Mouse (Mus musculus): ENCODE data around the gene Sh3gl2.

GRCm38 (mm10) chr4:85385241-85385640 is 180.3 kb downstream of the Sh3gl2 start:
- TF ChIP-seq CTCF (IDR thresholded peaks at IDR 0.05; ENCODE audit: low read depth, low read length), result no peak
- no peak for TF ChIP-seq POLR2A (IDR thresholded peaks at IDR 0.05; ENCODE audit: borderline replicate concordance, low read depth, low read length)
